Mouse (Mus musculus) embryonic facial prominence, embryonic 11.5 days (tissue): ENCODE measurements at regions not wholly inside any gene's neighbourhood (a gene's known extent, or its start where the extent isn't known, plus 50 kb on each side); places are given as distances from the start of the nearest gene placed in this dataset.

Experiments
- ATAC-seq: fragments of 200-750 bp; cut with Nextera tagmentation; replicated peaks from 2 replicates; pipeline ENCODE4 v1.8.0; 2017; ENCODE audit warnings: low read depth; ENCODE audit not compliant: insufficient number of reproducible peaks, low FRiP score, low TSS enrichment
- DNase-seq: peaks from one replicate; pipeline ENCODE4 v3.0.0-alpha.2; 2015; ENCODE audit warnings: low spot score
- H3K27ac ChIP-seq: fragments of 300-500 bp; sonication (generic); replicated peaks from 2 replicates; pipeline ENCODE4 v1.5.1; 2014; ENCODE audit warnings: mild to moderate bottlenecking, low read depth, low read length, control low read depth
- H3K27me3 ChIP-seq: fragments of 300-500 bp; sonication (generic); 2 replicates; pipeline ENCODE4 v1.6.1; 2014; ENCODE audit warnings: mild to moderate bottlenecking, low read length, moderate library complexity, mixed read lengths; ENCODE audit not compliant: control insufficient read depth, insufficient read depth
- H3K36me3 ChIP-seq: fragments of 300-500 bp; sonication (generic); replicated peaks from 2 replicates; pipeline ENCODE4 v1.6.1; 2014; ENCODE audit warnings: low read depth, mild to moderate bottlenecking, low read length, moderate library complexity, mixed read lengths; ENCODE audit not compliant: control insufficient read depth, insufficient read depth
- H3K4me1 ChIP-seq: fragments of 300-500 bp; sonication (generic); 2 replicates; pipeline ENCODE4 v1.6.1; 2014; ENCODE audit warnings: low read length, mixed read lengths; ENCODE audit not compliant: control insufficient read depth, insufficient read depth
- H3K4me2 ChIP-seq: fragments of 300-500 bp; sonication (generic); 2 replicates; pipeline ENCODE4 v1.6.1; 2014; ENCODE audit warnings: low read depth, mild to moderate bottlenecking, control low read depth, low read length, moderate library complexity
- H3K4me3 ChIP-seq: fragments of 300-500 bp; sonication (generic); 2 replicates; pipeline ENCODE4 v1.5.1; 2014; ENCODE audit warnings: low read depth, low read length, control low read depth
- H3K9ac ChIP-seq: fragments of 300-500 bp; sonication (generic); replicated peaks from 2 replicates; pipeline ENCODE4 v1.6.1; 2014; ENCODE audit warnings: mild to moderate bottlenecking, control low read depth, low read length
- H3K9me3 ChIP-seq: fragments of 300-500 bp; sonication (generic); replicated peaks from 2 replicates; pipeline ENCODE4 v1.6.1; 2016; ENCODE audit warnings: mild to moderate bottlenecking, low read length, inconsistent platforms, mixed read lengths; ENCODE audit not compliant: control insufficient read depth
- WGBS: fragments of 180-500 bp; shearing (Covaris S2); extraction: QIAGEN DNeasy Blood & Tissue Kit; methylation state at CpG from one replicate; pipeline ENCODE4 v1.1.7; 2014; 5-methylcytosine and 5-hydroxymethylcytosine counted together

- no peak overlapping the region for H3K4me2 ChIP-seq
- 27% methylated on average over 11 of the region's 11 CpGs for WGBS
- H3K4me3 ChIP-seq = no peak overlapping the region
- H3K9ac ChIP-seq = no peak overlapping the region
- H3K9me3 ChIP-seq = no peaks in the 10 kb centered on the region
- ATAC-seq (peak; percentile 39; the same call in 1 of the 2 replicates), DNase-seq (no peak)
- H3K27ac ChIP-seq = no peak overlapping the region
- H3K27me3 ChIP-seq = no peaks in the 10 kb centered on the region
- H3K36me3 ChIP-seq = no peaks in the 10 kb centered on the region
- no peaks in the 10 kb centered on the region for H3K4me1 ChIP-seq
Measured at GRCm38 (mm10) chr11:25157135-25157860, 1053.3 kb downstream of the 5730522E02Rik start.

GRCm38 (mm10) chr11:25157861-25158245, 1052.7 kb downstream of the 5730522E02Rik start:
- DNase-seq (no peak), ATAC-seq (no peak)
- no peaks in the 10 kb centered on the region for H3K4me1 ChIP-seq
- H3K27me3 ChIP-seq = no peaks in the 10 kb centered on the region
- H3K27ac ChIP-seq = no peak overlapping the region
- no peak overlapping the region for H3K4me3 ChIP-seq
- no peaks in the 10 kb centered on the region for H3K9me3 ChIP-seq
- H3K4me2 ChIP-seq = no peak overlapping the region
- 57% methylated on average over 3 of the region's 3 CpGs for WGBS
- H3K36me3 ChIP-seq = no peaks in the 10 kb centered on the region
- H3K9ac ChIP-seq = no peak overlapping the region

- Histone ChIP-seq H3K27me3 (no peaks in the 10 kb centered on the region), H3K4me3 (no peak overlapping the region), H3K4me1 (no peaks in the 10 kb centered on the region), H3K9ac (no peak overlapping the region), H3K36me3 (no peaks in the 10 kb centered on the region), H3K4me2 (no peak overlapping the region), H3K9me3 (no peaks in the 10 kb centered on the region), H3K27ac (no peak overlapping the region)
- no peak for DNase-seq
- no peak for ATAC-seq
- 90% methylated on average over 1 of the region's 1 CpGs for WGBS
Measured at GRCm38 (mm10) chr11:25158884-25159283, 1051.7 kb downstream of the 5730522E02Rik start.

GRCm38 (mm10) chr11:25167939-25168338, 1042.6 kb downstream of the 5730522E02Rik start:
- ATAC-seq (no peak), DNase-seq (no peak)
- Histone ChIP-seq H3K27me3 (no peaks in the 10 kb centered on the region), H3K4me3 (no peak overlapping the region), H3K9me3 (no peaks in the 10 kb centered on the region), H3K4me2 (no peak overlapping the region), H3K27ac (no peak overlapping the region), H3K9ac (no peak overlapping the region), H3K36me3 (no peaks in the 10 kb centered on the region), H3K4me1 (no peaks in the 10 kb centered on the region)
- 89% methylated on average over 1 of the region's 1 CpGs for WGBS

GRCm38 (mm10) chr11:25171048-25171447, 1039.5 kb downstream of the 5730522E02Rik start:
- Histone ChIP-seq H3K27me3 (no peaks in the 10 kb centered on the region), H3K4me2 (no peak overlapping the region), H3K9me3 (no peaks in the 10 kb centered on the region), H3K4me1 (no peaks in the 10 kb centered on the region), H3K9ac (no peak overlapping the region), H3K4me3 (no peak overlapping the region), H3K36me3 (no peaks in the 10 kb centered on the region), H3K27ac (no peak overlapping the region)
- no peak for DNase-seq
- ATAC-seq = no peak
- 85% methylated on average over 1 of the region's 1 CpGs for WGBS
